In the genomic region with DNA sequence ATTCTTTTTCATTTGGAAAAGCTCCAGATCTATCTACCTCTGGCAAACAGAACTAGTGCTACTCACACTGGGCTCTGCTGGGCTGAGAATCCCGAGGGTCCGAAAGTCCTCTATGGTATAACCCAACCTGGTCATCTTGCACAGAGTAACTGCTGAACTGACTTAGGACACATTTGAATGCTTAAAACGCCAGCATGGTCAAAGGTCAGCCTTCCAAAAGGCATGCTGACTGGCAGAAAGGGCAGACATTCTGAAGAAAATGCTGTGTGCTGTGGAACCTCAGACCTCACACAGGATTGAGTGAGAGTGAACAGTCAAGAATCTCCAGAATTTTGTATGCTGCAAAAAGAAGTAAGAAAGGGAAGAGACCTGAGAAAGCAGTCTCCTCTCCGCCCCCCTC, we compare ENCODE assay signal across 23 mouse cellular contexts. TPM values are rescaled to one million over a fixed set of nuclear protein-coding genes. Genes with fewer than 3 reads are reported as not detected.
A peak's percentile ranks its signal among the peaks of the same experiment; 100 is the strongest.
DNase-seq lines count a peak whose midpoint lies in the region; ATAC-seq and TF ChIP-seq lines count a peak whose summit lies in the region.
"Had no signal": no experiment of that assay in that cellular context is flagged by ENCODE, and none has a peak within 500 bp of the region (broad histone marks: within the 10 kb centered on the region; RNA-seq: fewer than 3 reads in every experiment).

No protein-coding gene starts in this region.

- no peak for TF ChIP-seq CTCF in kidney, adult 2 months (conservative IDR thresholded peaks at IDR 0.05; ENCODE audit: insufficient read depth, insufficient read length, low read depth, low read length)

- TF ChIP-seq POLR2A in kidney, adult 2 months (IDR thresholded peaks at IDR 0.05; ENCODE audit: low read depth, low read length): no peak

- 71% methylated on average over 4 of the region's 4 CpGs for WGBS in heart, embryonic 14.5 days
- 53% methylated on average over 4 of the region's 4 CpGs for WGBS in kidney, adult 2 months
- 76% methylated on average over 4 of the region's 4 CpGs for WGBS in kidney, embryonic 16.5 days

- H3K4me1 ChIP-seq in heart, embryonic 14.5 days (ENCODE audit: control insufficient read depth in 2 of 2, insufficient read depth in 2 of 2, low read length in 2 of 2): peaks cover 8 to 32% of the 10 kb centered on the region in 2 experiments; a peak in 3 of 4 replicates
- peaks cover 6% of the 10 kb centered on the region; the same call in 1 of the 2 replicates for H3K4me1 ChIP-seq in kidney, adult 2 months (ENCODE audit: control insufficient read depth, insufficient read depth, low read length)
- no peaks in the 10 kb centered on the region for H3K4me1 ChIP-seq in kidney, embryonic 16.5 days (ENCODE audit: insufficient read depth, low read length)
- H3K4me1 ChIP-seq in brown adipose tissue, adult 24 weeks (ENCODE audit: control insufficient read depth, insufficient read depth, insufficient read length, low read length): peaks cover 4% of the 10 kb centered on the region; the same call in 1 of the 2 replicates
- H3K4me1 ChIP-seq: embryonic facial prominence, embryonic 12.5 days; hindbrain, embryonic 13.5 days had no signal

- H3K4me3 ChIP-seq in heart, embryonic 14.5 days (ENCODE audit: control insufficient read depth in 1 of 2, insufficient read depth in 1 of 2, low read depth in 1 of 2, low read length in 2 of 2): no peak overlapping the region
- no peak overlapping the region for H3K4me3 ChIP-seq in kidney, adult 2 months (ENCODE audit: insufficient read depth, low read depth, low read length)
- no peak overlapping the region for H3K4me3 ChIP-seq in kidney, embryonic 16.5 days (ENCODE audit: low read length)
- H3K4me3 ChIP-seq in brown adipose tissue, adult 24 weeks (ENCODE audit: insufficient read depth, low read depth, low read length): no peak overlapping the region
- H3K4me3 ChIP-seq: embryonic facial prominence, embryonic 12.5 days; heart, embryonic 15.5 days; hindbrain, embryonic 13.5 days had no signal

- H3K27ac ChIP-seq in heart, embryonic 14.5 days (replicated peaks in 1 of 2; ENCODE audit: control insufficient read depth in 1 of 2, insufficient read depth in 1 of 2, low read depth in 2 of 2, low read length in 2 of 2): no peak overlapping the region
- peak overlapping the region; percentile 82 for H3K27ac ChIP-seq in kidney, adult 2 months (ENCODE audit: insufficient read depth, low read depth, low read length)
- H3K27ac ChIP-seq in kidney, embryonic 16.5 days (ENCODE audit: low read length): no peak overlapping the region
- peak overlapping the region; percentile 35 for H3K27ac ChIP-seq in brown adipose tissue, adult 24 weeks (replicated peaks; ENCODE audit: low read depth, low read length)
- H3K27ac ChIP-seq: embryonic facial prominence, embryonic 12.5 days; heart, embryonic 15.5 days; hindbrain, embryonic 13.5 days; hindbrain, postnatal 0 days had no signal

- H3K9me3 ChIP-seq in heart, embryonic 14.5 days (ENCODE audit: control insufficient read depth, low read length): no peaks in the 10 kb centered on the region
- H3K9me3 ChIP-seq in kidney, embryonic 16.5 days (ENCODE audit: low read length): no peaks in the 10 kb centered on the region
- H3K9me3 ChIP-seq: embryonic facial prominence, embryonic 12.5 days; heart, embryonic 15.5 days; hindbrain, embryonic 13.5 days had no signal

- H3K4me2 ChIP-seq in heart, embryonic 14.5 days (ENCODE audit: low read length): no peak overlapping the region
- no peak overlapping the region for H3K4me2 ChIP-seq in kidney, embryonic 16.5 days (replicated peaks; ENCODE audit: low read depth, low read length)
- H3K4me2 ChIP-seq: embryonic facial prominence, embryonic 12.5 days; heart, embryonic 15.5 days; hindbrain, embryonic 13.5 days had no signal

- ATAC-seq in heart, embryonic 14.5 days (ENCODE audit: insufficient number of reproducible peaks, insufficient read depth, low FRiP score, low read depth): no peak
- no peak for ATAC-seq in kidney, embryonic 16.5 days (ENCODE audit: low FRiP score, low TSS enrichment)
- ATAC-seq: forebrain, postnatal 0 days; hindbrain, postnatal 0 days had no signal

- 0 out of 2 replicates have a peak overlapping the region, but pooled peaks have one; percentile 5 for H3K9ac ChIP-seq in heart, embryonic 14.5 days (ENCODE audit: low read length)
- no peak overlapping the region for H3K9ac ChIP-seq in kidney, embryonic 16.5 days (replicated peaks; ENCODE audit: low read length)
- H3K9ac ChIP-seq: embryonic facial prominence, embryonic 12.5 days; forebrain, postnatal 0 days; heart, embryonic 15.5 days; hindbrain, embryonic 13.5 days had no signal

- no peaks in the 10 kb centered on the region for H3K36me3 ChIP-seq in heart, embryonic 14.5 days (ENCODE audit: control insufficient read depth, insufficient read depth, low read length)
- no peaks in the 10 kb centered on the region for H3K36me3 ChIP-seq in kidney, adult 2 months (ENCODE audit: control insufficient read depth, insufficient read depth, low read length)
- H3K36me3 ChIP-seq in kidney, embryonic 16.5 days (ENCODE audit: insufficient read depth, low read length): no peaks in the 10 kb centered on the region
- H3K36me3 ChIP-seq: embryonic facial prominence, embryonic 12.5 days; heart, embryonic 15.5 days; hindbrain, embryonic 13.5 days had no signal

- no peaks in the 10 kb centered on the region for H3K27me3 ChIP-seq in heart, embryonic 14.5 days (ENCODE audit: control insufficient read depth, insufficient read depth, low read length)
- H3K27me3 ChIP-seq in kidney, adult 2 months (replicated peaks; ENCODE audit: control insufficient read depth, insufficient read depth, low read length): no peaks in the 10 kb centered on the region
- no peaks in the 10 kb centered on the region for H3K27me3 ChIP-seq in kidney, embryonic 16.5 days (ENCODE audit: insufficient read depth, low read length)
- H3K27me3 ChIP-seq: embryonic facial prominence, embryonic 12.5 days; heart, embryonic 15.5 days; hindbrain, embryonic 13.5 days had no signal

- DNase-seq in heart, adult 18-20 months: no peak
- peak; percentile 86 for DNase-seq in kidney, adult 2 months
- DNase-seq in kidney, postnatal 14 days: peak; percentile 58
- no peak for DNase-seq in embryo, embryonic 10 days (ENCODE audit: low spot score)
- DNase-seq in right cerebral cortex, postnatal 4 days: no peak
- DNase-seq: adrenal gland, postnatal 25 days; cerebellum, adult 2 months; cerebellum, postnatal 10 days; forebrain, postnatal 0 days; gastrocnemius, postnatal 14 days; heart, postnatal 14 days had no signal

RNA-seq across cellular contexts. Expression of a gene that starts 45.0 kb away (rescaled TPM):
- not detected in 2 replicates for polyA plus RNA-seq in heart, embryonic 14.5 days (2014; fragmentation: Nextera tagmentation; extraction: Ambion mirVana)
- total RNA-seq in heart, adult 18-20 months (2021): under 1 TPM; 0.57 to 0.62 TPM
- 0.23 and 0.86 TPM in 2 replicates for polyA plus RNA-seq in kidney, adult 2 months (2012; rRNA removed)
- polyA plus RNA-seq in kidney, embryonic 16.5 days (2015; fragmentation: Nextera tagmentation; extraction: Ambion mirVana): not detected in 2 replicates
- not detected in 2 replicates for polyA plus RNA-seq in brown adipose tissue, adult 24 weeks (2012; ENCODE audit: insufficient read depth, insufficient read length, missing spikeins)
- total RNA-seq: adrenal gland, adult 18-20 months; adrenal gland, postnatal 25 days; forebrain, postnatal 0 days; gastrocnemius, adult 18-20 months; gastrocnemius, postnatal 14 days; heart, postnatal 14 days; hindbrain, postnatal 0 days; MEL had no signal
- polyA plus RNA-seq: C2C12; cerebellum, adult 2 months; embryonic facial prominence, embryonic 12.5 days; forebrain, embryonic 11.5 days; forebrain, postnatal 0 days; hindbrain, embryonic 13.5 days; hindbrain, postnatal 0 days had no signal

Comparison
In these comparisons a context has a peak if more than half of its experiments do, and no peak if none do; other contexts are left out.
1. H3K27ac ChIP-seq: peak in kidney, adult 2 months (single experiment) and brown adipose tissue, adult 24 weeks (single experiment); none in heart, embryonic 14.5 days (0 of 2) and kidney, embryonic 16.5 days (single experiment).
2. DNase-seq: peak in kidney, adult 2 months (single experiment) and kidney, postnatal 14 days (single experiment); none in heart, adult 18-20 months (0 of 2), embryo, embryonic 10 days (single experiment) and right cerebral cortex, postnatal 4 days (single experiment).